Mouse (Mus musculus): ENCODE measurements around the gene 1110051M20Rik. TPM values are rescaled to one million over a fixed set of nuclear protein-coding genes. Genes with fewer than 3 reads are reported as not detected.

Gene 1110051M20Rik
- polyA plus RNA-seq, 1 experiment from 2014 or later: 161 TPM

DNA sequence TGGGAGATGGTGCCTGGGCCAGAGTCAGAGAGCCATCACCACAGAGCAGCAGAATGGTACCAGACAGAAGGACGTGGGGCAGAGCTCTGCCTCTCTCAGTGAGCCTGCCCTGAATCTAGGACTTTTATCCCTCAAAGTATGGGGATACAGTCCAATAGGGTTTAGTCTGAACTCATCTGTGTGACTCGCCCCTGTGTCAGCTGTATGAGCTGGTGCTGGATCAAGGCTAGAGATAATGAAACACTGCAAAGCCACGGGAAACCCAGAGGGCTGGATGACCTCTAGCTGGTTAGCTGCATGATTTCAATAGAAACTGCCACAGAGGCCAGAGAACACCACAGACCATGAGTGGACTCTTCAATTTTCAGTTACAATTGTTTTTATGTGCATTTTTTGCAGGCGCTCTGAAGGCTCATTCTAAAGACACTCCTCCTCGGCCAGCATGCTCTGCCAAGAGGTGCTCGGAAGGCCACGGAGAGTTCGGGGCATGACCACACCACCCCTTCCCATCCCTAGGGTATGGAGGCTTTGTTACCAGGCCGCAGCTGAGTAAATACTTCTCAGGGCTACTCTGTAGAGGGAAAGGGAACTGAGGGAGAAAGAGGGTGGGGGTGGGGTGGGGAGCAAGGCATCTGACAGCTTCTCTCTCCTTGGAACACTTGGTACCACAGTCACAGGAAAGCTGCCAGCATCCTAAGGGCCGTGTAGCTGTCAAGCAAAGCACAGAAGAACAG, 131.8 kb downstream of the 1110051M20Rik start:
- 25% methylated on average over 10 of the region's 10 CpGs for WGBS
- H3K27ac ChIP-seq (replicated peaks): peak overlapping the region; percentile 25; the same call in 1 of the 2 replicates
- peak; percentile 30; the same call in 1 of the 2 replicates for ATAC-seq (ENCODE audit: low FRiP score, low read depth)

DNA sequence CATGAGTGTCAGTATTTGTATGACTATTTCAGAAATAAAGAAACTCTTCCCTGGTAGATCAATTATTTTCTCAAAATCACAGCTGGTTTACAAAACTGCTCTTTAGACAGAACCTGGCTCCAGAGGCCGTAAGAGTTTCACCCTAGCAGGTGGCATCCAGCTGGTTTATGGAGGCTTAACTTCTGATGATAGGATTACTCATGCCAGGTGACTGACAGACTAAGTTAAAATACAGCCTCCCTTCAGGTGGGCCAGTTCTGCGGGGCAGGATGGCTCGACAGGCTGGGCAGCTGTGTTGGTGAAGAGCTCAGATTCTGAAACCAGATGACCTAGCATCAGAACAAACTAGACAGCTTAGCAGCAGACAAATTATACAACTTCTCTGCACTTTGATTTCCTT, 135.0 kb downstream of the 1110051M20Rik start:
- H3K9me3 ChIP-seq: no peaks in the 10 kb centered on the region
- no peak overlapping the region for H3K27ac ChIP-seq (replicated peaks)
- no peaks in the 10 kb centered on the region for H3K36me3 ChIP-seq
- no peak for ATAC-seq (ENCODE audit: low FRiP score, low read depth)
- no peak overlapping the region for H3K4me3 ChIP-seq
- 79% methylated on average over 3 of the region's 3 CpGs for WGBS
- H3K4me2 ChIP-seq: no peak overlapping the region
- H3K4me1 ChIP-seq (replicated peaks): 0 out of 2 replicates have a peak, but pooled peaks cover 7% of the 10 kb centered on the region
- H3K27me3 ChIP-seq: no peaks in the 10 kb centered on the region
- no peak overlapping the region for H3K9ac ChIP-seq

More for the DNA sequence above, 131.8 kb downstream of the 1110051M20Rik start:
- H3K36me3 ChIP-seq: no peaks in the 10 kb centered on the region
- H3K4me3 ChIP-seq: no peak overlapping the region
- H3K9me3 ChIP-seq: no peaks in the 10 kb centered on the region
- no peak overlapping the region for H3K9ac ChIP-seq
- no peak overlapping the region for H3K4me2 ChIP-seq
- H3K4me1 ChIP-seq (replicated peaks): 0 out of 2 replicates have a peak, but pooled peaks cover 7% of the 10 kb centered on the region
- no peaks in the 10 kb centered on the region for H3K27me3 ChIP-seq

DNA sequence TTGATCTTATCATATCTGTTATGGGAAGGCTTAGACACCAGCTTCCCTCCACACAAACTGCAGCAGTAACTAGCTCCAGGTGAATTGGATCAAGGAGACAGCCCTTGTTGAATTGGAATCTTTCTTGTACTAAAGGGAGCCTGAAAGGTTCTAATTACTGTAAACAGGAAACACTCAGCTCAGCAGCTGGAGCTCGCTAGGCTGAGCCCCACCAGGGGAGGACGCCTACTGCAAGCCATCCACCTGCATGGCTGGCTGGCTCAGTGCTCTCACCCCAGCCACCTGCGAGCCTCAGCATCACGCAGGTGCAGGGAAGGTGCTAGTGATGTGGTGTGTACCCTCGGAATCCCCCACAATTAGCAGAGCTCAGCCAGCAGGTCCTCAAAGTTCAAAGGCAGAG, 135.8 kb downstream of the 1110051M20Rik start:
- H3K4me1 ChIP-seq (replicated peaks): 0 out of 2 replicates have a peak, but pooled peaks cover 7% of the 10 kb centered on the region
- no peak overlapping the region for H3K4me2 ChIP-seq
- H3K27me3 ChIP-seq: no peaks in the 10 kb centered on the region
- 58% methylated on average over 5 of the region's 5 CpGs for WGBS
- H3K4me3 ChIP-seq: no peak overlapping the region
- H3K9ac ChIP-seq: no peak overlapping the region
- no peak for ATAC-seq (ENCODE audit: low FRiP score, low read depth)
- H3K36me3 ChIP-seq: no peaks in the 10 kb centered on the region
- H3K27ac ChIP-seq (replicated peaks): no peak overlapping the region
- no peaks in the 10 kb centered on the region for H3K9me3 ChIP-seq

DNA sequence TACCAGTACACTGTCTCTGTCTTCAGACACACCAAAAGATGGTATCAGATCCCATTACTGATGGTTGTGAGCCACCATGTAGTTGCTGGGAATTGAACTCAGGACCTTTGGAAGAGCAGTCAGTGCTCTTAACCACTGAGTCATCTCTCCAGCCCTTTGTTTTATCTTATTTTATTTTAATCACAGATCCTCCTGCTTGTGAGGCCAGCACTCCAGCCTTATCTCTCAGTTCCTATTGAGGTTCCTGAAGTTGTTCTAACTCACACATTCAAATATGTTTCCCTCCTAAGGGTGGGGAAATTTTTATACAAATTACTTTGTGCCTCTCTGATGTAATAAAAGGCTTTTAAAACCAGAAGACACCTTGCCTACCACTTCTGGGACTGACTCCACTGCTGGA, 137.9 kb downstream of the 1110051M20Rik start:
- no peak for ATAC-seq (ENCODE audit: low FRiP score, low read depth)
- H3K27me3 ChIP-seq: no peaks in the 10 kb centered on the region
- no peak overlapping the region for H3K9ac ChIP-seq
- no peak overlapping the region for H3K4me3 ChIP-seq
- H3K36me3 ChIP-seq: no peaks in the 10 kb centered on the region
- H3K4me2 ChIP-seq: no peak overlapping the region
- no peaks in the 10 kb centered on the region for H3K9me3 ChIP-seq
- H3K4me1 ChIP-seq (replicated peaks): no peaks in the 10 kb centered on the region
- no peak overlapping the region for H3K27ac ChIP-seq (replicated peaks)

DNA sequence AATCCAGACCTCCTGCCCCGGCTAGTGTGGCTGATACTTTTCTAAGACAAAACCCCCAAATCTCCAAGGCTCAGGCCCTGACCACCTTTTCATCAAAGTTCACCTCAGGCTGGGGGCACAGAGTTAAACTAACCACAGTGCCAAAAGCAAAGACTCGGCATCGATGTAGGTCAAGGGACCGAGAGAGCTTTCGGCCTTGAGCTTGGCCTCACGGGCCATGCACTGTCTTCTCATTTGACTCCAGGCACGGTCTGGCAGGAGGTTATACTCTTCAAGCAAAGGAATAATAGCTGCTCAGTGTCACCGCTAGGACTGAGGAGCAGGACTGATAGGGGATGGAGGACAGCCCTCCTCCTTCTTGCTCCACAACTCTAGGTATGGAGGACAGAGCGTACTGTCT, 138.6 kb downstream of the 1110051M20Rik start:
- Histone ChIP-seq H3K4me1 (replicated peaks) (no peaks in the 10 kb centered on the region), H3K27me3 (no peaks in the 10 kb centered on the region), H3K4me3 (no peak overlapping the region), H3K36me3 (no peaks in the 10 kb centered on the region), H3K9ac (no peak overlapping the region), H3K9me3 (no peaks in the 10 kb centered on the region), H3K27ac (replicated peaks) (no peak overlapping the region), H3K4me2 (no peak overlapping the region)
- no peak for ATAC-seq (ENCODE audit: low FRiP score, low read depth)
- 95% methylated on average over 9 of the region's 9 CpGs for WGBS

DNA sequence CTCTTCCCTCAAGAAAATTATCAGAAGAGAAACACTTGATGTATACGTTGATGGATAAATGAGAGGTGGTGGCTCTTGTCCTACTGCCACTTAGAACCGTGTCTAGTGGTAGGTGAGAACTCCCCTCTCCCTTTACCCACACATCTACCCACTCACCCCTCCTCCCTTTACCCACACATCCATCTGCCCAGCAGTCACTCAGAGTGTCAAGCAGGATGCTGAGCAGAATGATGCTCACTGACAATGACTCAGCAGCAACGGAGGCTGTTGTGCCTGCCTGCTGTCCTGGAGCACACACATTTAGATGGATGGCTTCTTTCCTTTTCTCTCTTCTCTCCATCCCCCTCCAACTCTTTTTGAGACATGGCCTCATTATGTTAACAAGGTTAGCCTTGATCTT, 141.7 kb downstream of the 1110051M20Rik start:
- no peak overlapping the region for H3K9ac ChIP-seq
- no peaks in the 10 kb centered on the region for H3K9me3 ChIP-seq
- H3K4me3 ChIP-seq: no peak overlapping the region
- 64% methylated on average over 3 of the region's 3 CpGs for WGBS
- H3K27ac ChIP-seq (replicated peaks): no peak overlapping the region
- no peaks in the 10 kb centered on the region for H3K4me1 ChIP-seq (replicated peaks)
- H3K27me3 ChIP-seq: no peaks in the 10 kb centered on the region
- ATAC-seq (ENCODE audit: low FRiP score, low read depth): no peak
- H3K4me2 ChIP-seq: no peak overlapping the region
- no peaks in the 10 kb centered on the region for H3K36me3 ChIP-seq

DNA sequence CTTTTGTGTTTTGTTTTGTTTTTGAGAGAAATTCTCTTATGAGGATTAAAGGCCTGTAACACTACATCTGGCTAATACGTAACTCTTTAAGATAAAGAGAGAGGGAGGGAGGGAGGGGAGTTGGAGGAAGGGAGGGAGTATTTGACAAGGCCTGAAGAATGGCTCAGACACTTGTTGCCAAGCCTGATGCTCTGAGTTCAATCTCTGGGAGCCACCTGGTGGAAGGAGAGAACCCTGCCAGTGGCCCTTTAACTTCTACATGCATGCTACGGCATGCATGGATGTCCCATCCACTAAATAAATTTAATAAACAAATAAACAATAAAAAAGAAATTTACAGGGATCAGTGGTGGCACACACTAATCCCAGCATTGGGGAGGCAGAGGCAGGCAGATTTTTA, 142.7 kb downstream of the 1110051M20Rik start:
- H3K9me3 ChIP-seq: no peaks in the 10 kb centered on the region
- WGBS: 88% methylated on average over 2 of the region's 2 CpGs
- H3K9ac ChIP-seq: no peak overlapping the region
- ATAC-seq (ENCODE audit: low FRiP score, low read depth): no peak
- no peaks in the 10 kb centered on the region for H3K36me3 ChIP-seq
- H3K27me3 ChIP-seq: no peaks in the 10 kb centered on the region
- no peak overlapping the region for H3K4me3 ChIP-seq
- no peak overlapping the region for H3K27ac ChIP-seq (replicated peaks)
- H3K4me1 ChIP-seq (replicated peaks): no peaks in the 10 kb centered on the region
- H3K4me2 ChIP-seq: no peak overlapping the region

DNA sequence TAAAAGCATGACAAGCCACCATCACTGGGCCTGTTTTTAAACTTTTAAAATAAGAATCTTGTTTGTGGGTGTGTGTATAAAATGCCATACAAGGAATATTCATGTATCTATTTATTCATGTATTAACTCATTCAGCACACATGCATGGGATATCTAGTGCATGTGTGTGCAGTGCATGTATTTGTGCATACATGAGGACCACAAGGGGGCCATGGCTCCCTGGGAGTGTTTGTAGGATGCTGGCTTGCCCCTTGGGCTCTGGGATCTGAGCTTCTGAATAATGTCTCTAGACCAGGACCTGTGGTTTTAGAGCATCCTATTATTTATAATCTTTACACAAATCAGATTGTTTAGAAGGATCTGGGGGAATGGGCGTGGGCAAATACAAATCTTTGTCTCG, 143.7 kb downstream of the 1110051M20Rik start:
- no peak for ATAC-seq (ENCODE audit: low FRiP score, low read depth)
- H3K4me2 ChIP-seq: no peak overlapping the region
- no peaks in the 10 kb centered on the region for H3K27me3 ChIP-seq
- H3K27ac ChIP-seq (replicated peaks): no peak overlapping the region
- no peaks in the 10 kb centered on the region for H3K36me3 ChIP-seq
- no peak overlapping the region for H3K9ac ChIP-seq
- 97% methylated on average over 2 of the region's 2 CpGs for WGBS
- no peaks in the 10 kb centered on the region for H3K9me3 ChIP-seq
- no peak overlapping the region for H3K4me3 ChIP-seq
- no peaks in the 10 kb centered on the region for H3K4me1 ChIP-seq (replicated peaks)

DNA sequence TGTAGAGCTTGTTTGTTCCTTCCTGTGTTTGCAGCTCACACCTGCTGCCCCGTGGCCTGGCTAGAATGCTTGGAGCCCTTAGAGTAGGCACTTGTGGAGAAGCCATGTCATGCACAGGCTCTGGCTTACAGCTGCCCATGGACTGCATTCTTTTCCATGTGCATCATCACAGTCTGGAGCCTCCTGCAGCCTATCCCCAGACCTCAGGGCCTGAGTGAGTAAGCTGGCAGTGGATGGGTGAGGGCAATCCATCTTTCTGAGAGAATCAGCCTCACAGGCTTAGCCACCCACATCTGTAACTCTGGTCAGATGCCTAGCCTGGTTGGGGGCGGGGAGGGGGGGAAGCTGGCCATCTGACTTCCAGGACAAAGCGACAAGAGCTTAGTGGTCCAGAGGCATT, 145.3 kb downstream of the 1110051M20Rik start:
- 78% methylated on average over 3 of the region's 3 CpGs for WGBS
- H3K27ac ChIP-seq (replicated peaks): no peak overlapping the region

DNA sequence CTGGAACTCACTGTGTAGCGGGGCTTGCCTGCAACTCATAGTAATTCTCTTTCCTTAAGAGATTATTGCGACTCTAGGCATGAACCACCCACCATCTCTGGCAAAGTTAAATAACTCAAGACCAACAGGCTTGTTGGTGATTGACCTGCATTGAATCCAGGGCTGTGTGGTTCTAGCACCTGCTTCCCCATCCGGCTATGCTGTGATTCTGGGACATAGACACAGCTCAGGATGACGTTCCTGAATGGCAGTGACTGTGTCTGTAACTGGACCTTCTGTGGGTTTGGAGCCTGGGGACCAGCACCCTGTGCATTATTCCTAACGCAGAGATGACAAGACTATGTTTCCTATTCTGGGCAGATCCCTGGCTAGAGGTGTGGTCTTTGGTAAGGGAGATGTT, 148.6 kb downstream of the 1110051M20Rik start:
- no peak overlapping the region for H3K27ac ChIP-seq (replicated peaks)
- 0 out of 2 replicates have a peak, but pooled peaks cover 6% of the 10 kb centered on the region for H3K4me1 ChIP-seq (replicated peaks)
- H3K27me3 ChIP-seq: no peaks in the 10 kb centered on the region
- no peak overlapping the region for H3K4me2 ChIP-seq
- H3K4me3 ChIP-seq: no peak overlapping the region
- H3K36me3 ChIP-seq: no peaks in the 10 kb centered on the region
- ATAC-seq (ENCODE audit: low FRiP score, low read depth): no peak
- no peaks in the 10 kb centered on the region for H3K9me3 ChIP-seq
- no peak overlapping the region for H3K9ac ChIP-seq
- 91% methylated on average over 5 of the region's 5 CpGs for WGBS

More for the DNA sequence above, 145.3 kb downstream of the 1110051M20Rik start:
- Histone ChIP-seq H3K4me3 (no peak overlapping the region), H3K27me3 (no peaks in the 10 kb centered on the region), H3K36me3 (no peaks in the 10 kb centered on the region), H3K4me2 (no peak overlapping the region), H3K4me1 (replicated peaks) (no peaks in the 10 kb centered on the region), H3K9me3 (no peaks in the 10 kb centered on the region), H3K9ac (no peak overlapping the region)
- ATAC-seq (ENCODE audit: low FRiP score, low read depth): 0 out of 2 replicates have a peak, but pooled peaks have one; percentile 19

DNA sequence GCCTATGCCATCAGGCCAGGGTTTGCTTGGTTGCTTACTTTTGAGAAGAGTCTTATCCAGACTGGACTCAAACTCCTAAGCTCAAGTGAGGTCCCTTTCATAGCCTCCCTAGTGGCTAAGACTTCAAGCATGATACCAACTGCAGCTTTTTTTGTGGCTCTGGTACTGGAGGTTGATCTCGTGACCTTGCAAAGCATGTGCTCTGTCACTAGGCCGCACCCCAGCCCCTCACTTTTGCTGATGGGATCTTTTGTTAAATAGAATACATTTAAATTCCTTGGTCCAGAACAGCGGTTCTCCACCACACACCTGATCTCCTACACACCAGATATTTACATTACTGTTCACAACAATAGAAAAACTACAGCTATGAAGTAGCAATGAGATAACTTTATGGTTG, 150.3 kb downstream of the 1110051M20Rik start:
- Histone ChIP-seq H3K9me3 (no peaks in the 10 kb centered on the region), H3K4me3 (no peak overlapping the region), H3K36me3 (no peaks in the 10 kb centered on the region), H3K27ac (replicated peaks) (no peak overlapping the region), H3K27me3 (no peaks in the 10 kb centered on the region), H3K4me2 (no peak overlapping the region), H3K9ac (no peak overlapping the region), H3K4me1 (replicated peaks) (0 out of 2 replicates have a peak, but pooled peaks cover 6% of the 10 kb centered on the region)
- 87% methylated on average over 3 of the region's 3 CpGs for WGBS
- ATAC-seq (ENCODE audit: low FRiP score, low read depth): no peak

DNA sequence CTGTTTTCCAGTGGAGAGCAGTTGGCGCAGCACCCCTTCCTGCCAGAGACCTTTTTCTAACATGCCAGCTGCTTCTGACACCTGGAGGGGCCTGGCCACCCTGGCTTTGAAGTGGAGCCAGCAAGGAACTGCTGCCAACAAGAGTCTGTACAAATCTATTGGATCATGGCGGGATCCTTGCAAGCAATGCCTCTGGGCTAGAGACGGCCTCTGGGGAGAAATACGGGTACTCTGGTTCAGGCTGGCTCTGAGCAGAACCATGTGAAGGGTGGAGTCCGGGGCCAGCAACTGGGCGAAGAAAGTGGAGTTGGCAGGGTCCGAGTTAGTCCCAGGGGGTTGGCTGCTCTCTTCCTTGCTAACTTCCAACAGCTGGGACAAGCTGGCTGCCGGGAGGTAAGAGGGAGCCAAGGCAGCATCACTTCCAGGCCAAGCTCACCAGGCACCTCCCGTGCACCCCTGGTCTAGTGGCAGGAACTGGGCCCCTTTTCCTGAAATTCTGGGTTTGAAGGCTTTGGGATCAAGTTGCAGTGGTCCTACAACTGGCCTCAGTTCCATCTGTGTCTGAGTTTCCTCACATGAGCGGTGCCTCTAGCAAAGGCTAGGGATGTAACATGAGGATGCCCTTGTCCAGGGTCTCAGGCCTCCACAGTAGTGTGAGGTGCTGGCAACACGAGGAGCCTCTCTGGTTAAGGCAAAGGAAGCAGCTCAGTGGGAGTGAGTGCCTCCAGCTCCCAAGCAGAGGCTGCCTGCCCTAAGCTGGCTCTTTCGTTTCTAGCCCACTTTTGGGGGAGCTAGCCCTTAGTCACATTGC, 153.1 kb downstream of the 1110051M20Rik start:
- no peaks in the 10 kb centered on the region for H3K27me3 ChIP-seq
- ATAC-seq (ENCODE audit: low FRiP score, low read depth): peak; percentile 65
- H3K9ac ChIP-seq: no peak overlapping the region
- 71% methylated on average over 12 of the region's 12 CpGs for WGBS
- no peaks in the 10 kb centered on the region for H3K9me3 ChIP-seq
- H3K4me3 ChIP-seq: no peak overlapping the region
- 0 out of 2 replicates have a peak overlapping the region, but pooled peaks have one; percentile 10 for H3K27ac ChIP-seq (replicated peaks)
- 0 out of 2 replicates have a peak, but pooled peaks cover 6% of the 10 kb centered on the region for H3K4me1 ChIP-seq (replicated peaks)
- no peak overlapping the region for H3K4me2 ChIP-seq
- 0 out of 2 replicates have a peak, but pooled peaks cover 4% of the 10 kb centered on the region for H3K36me3 ChIP-seq

Data from hindbrain, embryonic 15.5 days (tissue).